Comparison of ENCODE assay signal across 9 mouse cellular contexts in genomic region chr10:62410943-62411342, GRCm38 (mm10). TPM values are rescaled to one million over a fixed set of nuclear protein-coding genes. Genes with fewer than 3 reads are reported as not detected.
DNase-seq lines count a peak whose midpoint lies in the region; ATAC-seq and TF ChIP-seq lines count a peak whose summit lies in the region.
"Had no signal": no experiment of that assay in that cellular context is flagged by ENCODE, and none has a peak within 500 bp of the region (broad histone marks: within the 10 kb centered on the region; RNA-seq: fewer than 3 reads in every experiment).

No protein-coding gene starts in this region.

- no peak overlapping the region for H3K4me3 ChIP-seq in heart, postnatal 0 days (ENCODE audit: low read depth, low read length)

- peak; percentile 87 for TF ChIP-seq CTCF in brain, embryonic 14.5 days (IDR thresholded peaks at IDR 0.05; ENCODE audit: borderline replicate concordance, extremely low read depth, insufficient read depth, insufficient read length)
- TF ChIP-seq CTCF in heart, postnatal 0 days (IDR thresholded peaks at IDR 0.05; ENCODE audit: low read depth) = peak; percentile 96

- H3K4me1 ChIP-seq in heart, postnatal 0 days (ENCODE audit: control insufficient read depth, insufficient read depth) = peaks cover 7% of the 10 kb centered on the region; the same call in 1 of the 2 replicates

- ATAC-seq in erythroid progenitor cell, adult 5-6 weeks (replicated peaks; ENCODE audit: low FRiP score, poor library complexity, severe bottlenecking) = peak; percentile 76
- peak; percentile 69 for ATAC-seq in heart, postnatal 0 days (ENCODE audit: insufficient read depth, low read depth)

- no peak overlapping the region for H3K27ac ChIP-seq in heart, postnatal 0 days (ENCODE audit: low read depth)
- H3K27ac ChIP-seq: macrophage had no signal

- no peak for TF ChIP-seq EP300 in heart, postnatal 0 days (IDR thresholded peaks at IDR 0.05; ENCODE audit: low read depth)

- H3K9me3 ChIP-seq in heart, postnatal 0 days (replicated peaks; ENCODE audit: control insufficient read depth, low read length) = no peaks in the 10 kb centered on the region

- no peak overlapping the region for H3K9ac ChIP-seq in heart, postnatal 0 days (replicated peaks; ENCODE audit: low read depth, low read length)

- no peaks in the 10 kb centered on the region for H3K36me3 ChIP-seq in heart, postnatal 0 days (replicated peaks; ENCODE audit: control insufficient read depth, insufficient read depth, low read length)

- TF ChIP-seq POLR2A in brain, embryonic 14.5 days (IDR thresholded peaks at IDR 0.05; ENCODE audit: borderline replicate concordance, extremely low read depth, insufficient read depth, insufficient read length, poor library complexity, severe bottlenecking) = no peak

- peak; percentile 43 for DNase-seq in MEL-GATA-1-ER (ENCODE audit: extremely low read depth, low read depth)
- peak; percentile 79 for DNase-seq in brain, embryonic 14.5 days (ENCODE audit: low read depth)
- peak; percentile 71 for DNase-seq in heart, postnatal 0 days (ENCODE audit: low spot score)
- DNase-seq in layer of hippocampus, adult 9-10 months (ENCODE audit: low spot score) = peak; percentile 39
- peak; percentile 72 to 80 for DNase-seq in lung, postnatal 4 days
- DNase-seq in retina, postnatal 7 days (ENCODE audit: low read depth, low spot score) = peak; percentile 63
- no peak for DNase-seq in yolk sac, embryonic 10.5 days (ENCODE audit: low spot score)

- H3K27me3 ChIP-seq in heart, postnatal 0 days (ENCODE audit: control insufficient read depth, insufficient read depth, low read length) = peaks cover 13% of the 10 kb centered on the region; the same call in 1 of the 2 replicates

- H3K4me2 ChIP-seq in heart, postnatal 0 days (ENCODE audit: low read depth, low read length) = no peak overlapping the region

- 7% methylated on average over 5 of the region's 5 CpGs for WGBS in heart, postnatal 0 days

RNA-seq across cellular contexts. Expression of gene Hkdc1, which starts 11.3 kb away (rescaled TPM):
- polyA plus RNA-seq in brain, embryonic 14.5 days (2012; rRNA removed) = 0.39 and 0.52 TPM in 2 replicates
- total RNA-seq in erythroid progenitor cell, adult 5-6 weeks (2015; ENCODE audit: low replicate concordance) = not detected in 2 replicates
- total RNA-seq in erythroid progenitor cell, adult 5-6 weeks (2017; ENCODE audit: low replicate concordance) = not detected in 2 replicates
- not detected in 2 replicates for total RNA-seq in heart, postnatal 0 days (2014; rRNA removed; ENCODE audit: low replicate concordance)
- polyA plus RNA-seq in heart, postnatal 0 days (2015; fragmentation: Nextera tagmentation; extraction: Ambion mirVana) = 0.03 TPM in 1 of 2 replicates, not detected in the other
- polyA plus RNA-seq: macrophage had no signal

RNA-seq across cellular contexts. Expression of gene Hk1, which starts 31.2 kb away (rescaled TPM):
- polyA plus RNA-seq in brain, embryonic 14.5 days (2012; rRNA removed) = 59.0 and 98.8 TPM in 2 replicates
- 101 and 130 TPM in 2 replicates for total RNA-seq in erythroid progenitor cell, adult 5-6 weeks (2015; ENCODE audit: low replicate concordance)
- 269 and 272 TPM in 2 replicates for total RNA-seq in erythroid progenitor cell, adult 5-6 weeks (2017; ENCODE audit: low replicate concordance)
- 100.0 and 140 TPM in 2 replicates for total RNA-seq in heart, postnatal 0 days (2014; rRNA removed; ENCODE audit: low replicate concordance)
- 128 and 148 TPM in 2 replicates for polyA plus RNA-seq in heart, postnatal 0 days (2015; fragmentation: Nextera tagmentation; extraction: Ambion mirVana)

RNA-seq across cellular contexts. Expression of gene 4930507D05Rik, which starts 38.3 kb away (rescaled TPM):
- 0.95 and 0.97 TPM in 2 replicates for polyA plus RNA-seq in brain, embryonic 14.5 days (2012; rRNA removed)
- not detected in 2 replicates for total RNA-seq in erythroid progenitor cell, adult 5-6 weeks (2015; ENCODE audit: low replicate concordance)
- total RNA-seq in erythroid progenitor cell, adult 5-6 weeks (2017; ENCODE audit: low replicate concordance) = not detected in 2 replicates
- 0.15 and 3.2 TPM in 2 replicates for total RNA-seq in heart, postnatal 0 days (2014; rRNA removed; ENCODE audit: low replicate concordance)
- 0.19 and 0.36 TPM in 2 replicates for polyA plus RNA-seq in heart, postnatal 0 days (2015; fragmentation: Nextera tagmentation; extraction: Ambion mirVana)
- polyA plus RNA-seq: macrophage had no signal

RNA-seq across cellular contexts. Expression of gene Supv3l1, which starts 38.6 kb away (rescaled TPM):
- polyA plus RNA-seq in brain, embryonic 14.5 days (2012; rRNA removed) = 28.3 and 29.9 TPM in 2 replicates
- total RNA-seq in erythroid progenitor cell, adult 5-6 weeks (2015; ENCODE audit: low replicate concordance) = 16.2 and 37.7 TPM in 2 replicates
- 2.5 and 9.5 TPM in 2 replicates for total RNA-seq in erythroid progenitor cell, adult 5-6 weeks (2017; ENCODE audit: low replicate concordance)
- total RNA-seq in heart, postnatal 0 days (2014; rRNA removed; ENCODE audit: low replicate concordance) = 34.1 and 35.9 TPM in 2 replicates
- 23.2 and 26.3 TPM in 2 replicates for polyA plus RNA-seq in heart, postnatal 0 days (2015; fragmentation: Nextera tagmentation; extraction: Ambion mirVana)
